ENCODE assay signal across 8 mouse cellular contexts in the genomic region with DNA sequence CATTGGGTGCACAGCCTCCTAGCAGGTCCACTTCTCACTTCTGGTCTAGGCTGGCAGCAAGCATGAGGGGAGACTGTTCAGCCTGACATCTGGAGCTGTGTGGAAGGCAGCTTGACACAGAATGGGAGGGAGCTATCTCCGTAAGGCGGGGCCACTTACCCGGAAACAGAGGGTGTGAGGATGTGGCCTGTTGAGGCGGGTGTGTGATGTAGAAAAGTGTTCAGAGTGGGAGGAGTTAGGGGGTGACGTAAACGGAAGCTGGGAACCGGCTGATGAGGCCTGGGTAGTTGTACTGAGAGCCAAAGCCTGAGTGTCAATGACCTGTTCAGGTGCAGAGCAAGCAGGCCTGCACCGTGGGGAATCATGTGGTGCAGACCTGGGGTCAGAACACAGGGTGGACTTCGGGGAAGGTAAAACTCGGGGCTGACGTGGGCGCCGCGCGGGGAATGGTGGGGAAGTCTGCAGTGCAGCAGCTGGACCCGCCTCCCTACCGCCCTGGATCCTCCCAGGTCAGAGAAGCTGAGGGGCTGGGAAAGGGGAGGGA. TPM values are rescaled to one million over a fixed set of nuclear protein-coding genes. Genes with fewer than 3 reads are reported as not detected.
DNase-seq lines count a peak whose midpoint lies in the region; ATAC-seq lines count a peak whose summit lies in the region.

A gene (plus strand): TSS at position 261 of the 544 bp plus-strand sequence.

- ATAC-seq in megakaryocyte progenitor cell, adult 5-6 weeks (replicated peaks; ENCODE audit: poor library complexity) = peak; percentile 96

- peak; percentile 98 for DNase-seq in adipocyte (ENCODE audit: low spot score)
- DNase-seq in embryo, embryonic 10 days (ENCODE audit: low spot score) = peak; percentile 93
- peak; percentile 47 for DNase-seq in gastrocnemius, postnatal 10 days
- DNase-seq in induced T-regulatory cell, adult 2 months (ENCODE audit: low read depth) = peak; percentile 97
- peak; percentile 46 to 78 for DNase-seq in left cerebral cortex, adult 9 months (ENCODE audit: low spot score in 2 of 2)
- peak; percentile 47 for DNase-seq in right cerebral cortex, postnatal 14 days
- peak; percentile 72 to 74 for DNase-seq in urinary bladder, postnatal 4 days (ENCODE audit: low spot score in 2 of 2)

RNA-seq across cellular contexts. Expression of the gene that starts here (rescaled TPM):
- total RNA-seq in gastrocnemius, postnatal 10 days (2021) = 1 to 10 TPM; 2.0 to 3.3 TPM
- 6.8 and 10.6 TPM in 2 replicates for total RNA-seq in megakaryocyte progenitor cell, adult 5-6 weeks (2015)
- total RNA-seq in megakaryocyte progenitor cell, adult 5-6 weeks (2017) = 4.5 and 4.6 TPM in 2 replicates

Comparison
In these comparisons a context has a peak if more than half of its experiments do, and no peak if none do; other contexts are left out.
1. Peak in every context shown above with its lines: DNase-seq and ATAC-seq.
2. DNase-seq: peak in every context shown above with its lines; median percentile 98 in adipocyte; 97 in induced T-regulatory cell, adult 2 months; 93 in embryo, embryonic 10 days; 73 in urinary bladder, postnatal 4 days; 62 in left cerebral cortex, adult 9 months; 47 in gastrocnemius, postnatal 10 days; 47 in right cerebral cortex, postnatal 14 days.